Mouse (Mus musculus) neutrophil, adult 5-6 weeks (primary cell): ENCODE measurements around the gene Rnf128. TPM values are rescaled to one million over a fixed set of nuclear protein-coding genes. Genes with fewer than 3 reads are reported as not detected.

ENCODE experiments used
- ATAC-seq: fragments of 151-379, 151-347 bp; 2 replicates; pipeline ENCODE4 v1.8.0; 2017; ENCODE audit warnings: mild to moderate bottlenecking, moderate TSS enrichment; ENCODE audit not compliant: insufficient number of reproducible peaks, poor library complexity, low FRiP score, severe bottlenecking; ENCODE audit errors: extremely low read depth
- total RNA-seq: library from RNA; stranded (forward); fragments of 200-1000 nt; gene quantifications from 2 replicates; pipeline ENCODE4 v1.2.3, GENCODE M21; 2017

Rnf128 gene
- total RNA-seq, 1 experiment from 2014 or later: 3.3 TPM

DNA sequence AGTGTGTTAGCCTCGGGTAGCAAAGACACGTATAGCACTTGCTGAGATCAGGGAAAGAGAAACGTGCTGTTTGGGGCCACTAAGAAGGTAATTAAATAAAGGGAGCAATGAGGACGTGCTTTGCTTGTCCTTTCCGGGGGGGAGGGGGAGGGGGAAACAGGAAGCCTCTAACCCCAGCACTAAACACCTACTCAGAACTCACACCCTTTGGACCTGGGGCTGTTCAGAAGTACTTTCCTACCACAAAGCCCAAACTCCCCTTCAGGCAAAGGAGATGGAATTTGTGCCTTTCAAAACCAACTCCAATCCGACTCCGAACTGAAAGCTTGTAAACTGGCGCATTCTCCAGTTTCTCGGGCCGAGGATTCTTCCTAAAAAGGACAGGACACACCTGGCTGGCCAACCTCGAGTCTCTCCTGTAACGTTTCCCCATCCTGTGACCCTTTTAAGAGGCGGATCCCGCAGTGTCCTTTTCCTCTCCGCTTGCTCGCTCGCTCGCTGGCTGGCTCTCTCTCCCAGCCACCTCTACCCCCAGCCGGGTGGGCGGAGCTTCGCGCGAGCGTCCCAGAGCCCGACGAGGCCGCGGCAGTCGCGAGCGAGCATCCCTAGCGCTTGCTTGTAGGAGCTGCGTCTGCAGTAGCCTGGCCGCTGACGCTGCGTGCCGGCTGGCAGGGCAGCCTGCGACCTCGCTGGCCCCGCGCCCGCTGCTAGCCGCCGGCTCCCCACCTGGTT is 47.1 kb downstream of the Rnf128 start:
- ATAC-seq: peak; percentile 97

DNA sequence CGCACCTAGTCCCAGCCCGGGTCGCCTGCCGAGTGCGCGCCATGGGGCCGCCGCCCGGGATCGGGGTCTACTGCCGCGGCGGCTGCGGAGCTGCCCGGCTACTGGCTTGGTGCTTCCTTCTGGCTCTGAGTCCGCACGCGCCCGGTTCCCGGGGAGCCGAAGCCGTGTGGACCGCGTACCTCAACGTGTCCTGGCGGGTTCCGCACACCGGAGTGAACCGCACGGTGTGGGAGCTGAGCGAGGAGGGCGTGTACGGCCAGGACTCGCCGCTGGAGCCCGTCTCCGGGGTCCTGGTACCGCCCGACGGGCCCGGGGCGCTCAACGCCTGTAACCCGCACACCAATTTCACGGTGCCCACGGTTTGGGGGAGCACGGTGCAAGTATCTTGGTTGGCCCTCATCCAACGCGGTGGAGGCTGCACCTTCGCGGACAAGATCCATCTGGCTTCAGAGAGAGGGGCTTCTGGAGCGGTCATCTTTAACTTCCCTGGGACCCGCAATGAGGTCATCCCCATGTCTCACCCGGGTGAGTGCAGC is 47.7 kb downstream of the Rnf128 start:
- peak; percentile 13; the same call in 1 of the 2 replicates for ATAC-seq

DNA sequence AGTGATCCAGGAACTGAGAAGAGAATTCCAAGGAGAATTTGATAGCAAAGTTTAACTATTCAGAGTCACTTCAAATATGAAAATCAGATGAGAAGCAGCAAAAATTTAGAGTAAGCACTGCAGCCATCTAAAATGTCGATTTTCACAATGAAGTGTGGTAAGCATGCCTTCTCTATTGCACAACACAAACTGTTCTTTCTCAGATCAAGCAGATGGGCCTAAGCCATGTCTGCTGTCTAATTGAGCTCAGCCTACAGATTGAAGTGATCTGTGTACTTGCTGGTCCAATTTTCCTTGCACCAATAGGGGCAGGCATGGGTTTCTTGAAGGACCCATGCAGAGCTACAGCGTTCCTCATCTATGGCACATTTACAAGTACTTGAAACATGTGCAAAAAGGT is 51.6 kb downstream of the Rnf128 start:
- no peak for ATAC-seq

- no peak for ATAC-seq
These were observed 59.0 kb downstream of the Rnf128 start for GRCm38 (mm10) chrX:139622071-139622470.

DNA sequence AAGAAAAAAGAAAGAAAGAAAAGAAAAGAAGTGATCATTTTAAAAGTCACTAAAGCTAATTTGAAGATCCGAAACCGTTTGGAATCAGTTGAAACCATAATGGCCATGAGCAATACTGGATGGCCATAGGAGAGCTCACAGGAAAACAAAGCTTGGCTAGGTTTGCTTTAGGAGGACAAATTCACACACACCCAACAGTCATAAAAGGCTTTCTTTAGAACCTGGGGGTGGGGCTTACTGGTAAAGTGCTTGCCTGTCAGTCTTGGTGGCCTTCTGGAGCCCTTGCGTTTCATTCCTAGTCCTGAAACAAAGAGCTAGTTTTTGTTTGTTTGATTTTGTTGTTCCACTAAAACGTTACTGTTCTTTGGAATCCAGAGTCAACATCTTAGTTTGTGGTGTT is 71.6 kb downstream of the Rnf128 start:
- no peak for ATAC-seq

- ATAC-seq: no peak
These were observed 76.6 kb downstream of the Rnf128 start for GRCm38 (mm10) chrX:139639744-139640143.

DNA sequence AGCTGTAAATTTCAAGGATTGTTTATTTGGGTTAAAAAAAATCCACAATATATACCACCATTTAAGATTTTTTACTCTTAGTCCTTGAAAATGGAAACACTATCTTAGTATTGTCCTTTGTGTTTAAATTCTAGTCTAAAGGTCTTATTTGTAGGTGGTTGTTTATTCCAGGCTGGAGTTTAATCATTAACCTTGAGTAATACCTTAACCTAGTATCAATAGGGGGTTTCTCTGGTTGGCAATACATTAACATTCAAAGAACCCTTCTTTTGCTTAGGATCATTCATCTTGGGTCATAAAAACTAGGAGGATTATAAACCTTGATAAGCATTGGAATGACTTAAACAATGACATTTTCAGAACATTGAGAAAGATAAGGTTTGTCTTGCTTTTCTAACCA is 77.3 kb downstream of the Rnf128 start:
- ATAC-seq: no peak

DNA sequence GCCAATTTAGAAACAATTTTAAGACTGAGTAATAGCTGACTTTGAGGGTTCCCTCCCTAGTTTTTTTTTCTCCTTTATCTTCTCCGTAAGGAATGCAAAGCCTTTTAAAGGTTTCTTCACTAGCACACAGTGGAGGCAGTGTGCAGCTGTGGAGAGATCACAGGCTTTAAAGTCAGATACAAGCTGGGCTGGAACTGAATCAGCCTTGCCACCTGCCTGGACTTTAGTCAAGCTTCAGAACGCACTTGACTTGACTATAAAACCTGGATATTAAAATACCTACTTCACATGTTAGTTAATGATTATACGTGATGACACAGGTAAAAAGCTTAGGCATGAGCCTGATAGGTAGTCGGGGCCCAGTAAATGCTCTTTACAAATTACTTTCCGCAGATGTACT is 89.1 kb downstream of the Rnf128 start:
- ATAC-seq: no peak

GRCm38 (mm10) chrX:139653292-139653691 is 90.2 kb downstream of the Rnf128 start:
- no peak for ATAC-seq

- no peak for ATAC-seq
These were observed 91.4 kb downstream of the Rnf128 start for GRCm38 (mm10) chrX:139654350-139655063.

GRCm38 (mm10) chrX:139662111-139662510 is 99.0 kb downstream of the Rnf128 start:
- ATAC-seq: no peak

GRCm38 (mm10) chrX:139665829-139666228 is 102.7 kb downstream of the Rnf128 start:
- no peak for ATAC-seq

DNA sequence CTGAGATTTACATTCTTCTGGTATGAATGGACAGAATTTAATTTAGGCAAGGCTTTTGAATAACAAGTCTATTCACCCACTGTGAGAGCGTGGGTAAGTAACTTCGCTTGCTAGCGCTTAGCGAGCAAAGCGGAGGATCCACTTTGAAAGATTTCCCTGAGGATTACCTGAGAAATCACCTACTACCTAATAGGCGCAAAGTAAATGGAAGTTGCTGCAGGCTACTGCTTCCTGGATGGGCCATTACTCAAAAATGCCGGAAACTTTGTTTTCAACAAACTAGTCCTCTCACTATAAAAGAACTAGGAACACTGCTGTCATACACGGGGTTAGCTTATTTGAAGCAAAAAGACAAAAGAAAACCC is 121.3 kb downstream of the Rnf128 start:
- no peak for ATAC-seq

DNA sequence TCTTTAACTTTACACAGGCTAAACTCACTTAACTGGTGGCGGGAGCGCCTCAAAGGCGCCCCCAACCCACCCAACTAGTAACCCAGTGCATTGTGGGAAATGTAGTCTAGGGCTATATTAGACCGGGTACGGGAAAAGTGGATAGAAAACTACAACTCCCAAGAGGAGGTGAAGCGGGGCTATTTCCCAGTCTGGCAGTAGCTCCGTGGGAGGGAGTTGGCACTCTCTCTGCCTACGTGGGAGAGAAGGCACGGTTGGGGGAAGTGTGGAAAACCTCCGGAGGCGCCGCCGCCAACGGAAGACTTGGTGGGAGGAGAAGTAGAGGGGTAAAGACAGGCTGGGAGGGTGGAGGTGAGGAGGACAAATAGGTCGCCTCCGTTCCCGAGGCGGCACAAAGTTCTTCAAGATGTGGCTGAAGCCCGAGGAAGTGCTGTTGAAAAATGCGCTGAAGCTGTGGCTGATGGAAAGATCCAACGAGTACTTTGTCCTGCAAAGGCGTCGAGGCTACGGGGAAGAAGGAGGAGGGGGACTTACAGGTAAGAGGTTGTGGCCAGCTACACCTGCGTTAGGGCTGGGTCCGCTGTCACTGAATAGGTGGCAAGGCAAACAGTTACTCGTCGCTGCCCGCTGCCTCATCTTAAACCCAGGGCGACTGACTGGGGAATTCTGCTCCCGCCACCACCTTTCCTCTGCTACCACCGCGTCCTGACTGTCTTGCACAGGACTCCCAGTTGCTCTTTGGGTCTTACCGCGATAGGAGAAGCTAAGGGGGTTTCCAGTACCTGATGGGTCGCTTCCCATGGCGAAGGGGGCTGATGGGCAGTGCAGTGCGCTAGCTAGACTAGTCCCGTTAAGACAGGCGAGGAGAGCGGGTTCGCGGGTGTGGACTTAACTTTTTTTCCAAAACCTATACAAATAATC is 121.9 kb downstream of the Rnf128 start, which contains the start of gene Tbc1d8b:
Gene Tbc1d8b, plus strand, starts transcription at position 222 of the 921 bp plus-strand sequence.
- ATAC-seq: peak; percentile 79

DNA sequence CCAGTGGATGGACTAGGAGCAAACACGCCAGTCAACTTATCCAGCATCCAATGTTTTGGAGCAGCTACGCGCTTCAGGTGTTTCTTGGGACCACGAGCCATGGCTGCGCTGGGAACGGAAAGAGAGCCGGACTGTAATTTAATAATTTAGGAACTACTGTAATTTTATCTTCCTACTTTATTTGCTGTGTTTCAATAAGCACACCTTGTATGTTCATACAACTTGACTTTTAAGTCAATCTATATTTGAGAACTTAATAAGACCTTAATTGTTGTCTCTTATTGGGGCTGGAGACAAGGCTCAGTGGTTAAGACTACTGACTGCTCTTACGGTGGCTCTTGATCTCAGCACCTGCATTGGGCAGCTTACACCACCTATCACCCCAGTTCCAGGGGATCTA is 151.3 kb downstream of the Rnf128 start, which contains the start of gene Gm15013:
Gene Gm15013, minus strand, starts transcription at position 101 of the 400 bp plus-strand sequence.
- no peak for ATAC-seq

DNA sequence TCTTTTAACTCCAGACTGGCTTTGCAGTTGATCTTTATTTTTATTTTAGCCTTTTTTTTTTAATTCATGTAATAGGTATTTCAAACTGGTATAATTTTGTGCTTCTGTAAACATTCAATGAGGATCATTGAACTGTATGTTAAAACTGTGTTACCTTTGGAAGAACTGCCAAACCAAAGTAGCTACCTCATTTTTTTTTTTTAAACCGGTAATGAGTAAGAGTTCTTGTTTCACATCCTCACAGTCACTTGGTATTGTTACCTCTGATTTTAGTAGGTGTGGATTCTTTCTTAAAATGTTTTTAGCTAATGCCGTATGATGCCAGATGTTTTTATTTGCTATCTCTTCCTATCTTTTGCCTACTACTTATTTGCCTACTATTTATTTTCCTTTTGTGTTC is 159.2 kb downstream of the Rnf128 start:
- no peak for ATAC-seq
